Mouse (Mus musculus): ENCODE data around the gene Sez6l2.
A peak's percentile ranks its signal among the peaks of the same experiment; 100 is the strongest.

Gene Sez6l2

GRCm38 (mm10) chr7:127008239-127009019 lies 58.1 kb downstream of the Sez6l2 start:
- DNase-seq (ENCODE audit: low spot score), result peak; percentile 53

- DNase-seq (ENCODE audit: low spot score), result no peak
These were observed 59.1 kb downstream of the Sez6l2 start for GRCm38 (mm10) chr7:127009307-127010085.

GRCm38 (mm10) chr7:127011051-127011450 lies 60.7 kb downstream of the Sez6l2 start:
- no peak for DNase-seq (ENCODE audit: low spot score)

- no peak for DNase-seq (ENCODE audit: low spot score)
These were observed 61.4 kb downstream of the Sez6l2 start for GRCm38 (mm10) chr7:127011717-127012116.

DNA sequence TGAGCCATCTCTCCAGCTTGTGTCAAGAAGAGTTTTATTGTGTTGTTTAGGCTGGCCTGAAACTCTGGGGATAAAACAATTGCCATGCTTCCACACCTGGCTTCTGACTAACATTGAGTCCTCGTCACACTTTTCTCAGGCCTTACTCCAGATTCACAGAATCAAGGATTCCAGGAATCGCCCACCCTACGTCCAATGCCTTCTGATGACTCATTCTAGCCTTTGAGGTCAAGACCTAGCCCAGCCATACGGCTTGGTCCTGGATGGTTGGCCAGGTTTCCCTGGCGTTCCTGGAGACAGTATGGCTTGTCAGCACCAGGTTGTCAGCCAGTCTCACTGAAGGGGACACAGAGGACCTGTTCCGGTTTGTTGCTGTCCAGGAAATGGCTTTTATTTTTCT lies 62.0 kb downstream of the Sez6l2 start:
- no peak for DNase-seq (ENCODE audit: low spot score)

- no peak for DNase-seq (ENCODE audit: low spot score)
These were observed 62.5 kb downstream of the Sez6l2 start for GRCm38 (mm10) chr7:127012845-127013244.

DNA sequence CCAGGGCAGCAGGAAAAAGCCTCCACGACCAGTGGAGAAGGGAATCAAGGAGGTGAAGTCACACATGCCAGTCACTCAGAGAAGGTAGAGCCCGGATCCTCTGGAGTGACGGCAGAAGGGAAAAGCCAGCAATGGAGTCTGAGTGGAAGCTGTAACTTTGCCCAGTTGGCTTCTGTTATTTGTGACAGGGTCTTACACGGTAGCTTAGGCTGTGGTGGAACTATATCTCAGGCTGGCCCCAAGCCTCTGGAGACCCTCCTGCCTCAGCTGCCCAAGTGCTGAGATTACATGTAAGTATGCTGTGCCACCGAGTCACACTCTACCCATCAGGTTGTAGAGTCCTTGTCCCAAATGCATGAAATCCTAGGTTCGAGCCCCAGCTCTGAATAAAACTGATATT lies 63.0 kb downstream of the Sez6l2 start:
- no peak for DNase-seq (ENCODE audit: low spot score)

- no peak for DNase-seq (ENCODE audit: low spot score)
These were observed 64.0 kb downstream of the Sez6l2 start, which contains the start of gene Mvp for GRCm38 (mm10) chr7:127014320-127014719. TSS of gene Mvp (minus strand) at chr7:127014621.

- DNase-seq (ENCODE audit: low spot score), result no peak
These were observed 64.6 kb downstream of the Sez6l2 start for GRCm38 (mm10) chr7:127014993-127015392.

DNA sequence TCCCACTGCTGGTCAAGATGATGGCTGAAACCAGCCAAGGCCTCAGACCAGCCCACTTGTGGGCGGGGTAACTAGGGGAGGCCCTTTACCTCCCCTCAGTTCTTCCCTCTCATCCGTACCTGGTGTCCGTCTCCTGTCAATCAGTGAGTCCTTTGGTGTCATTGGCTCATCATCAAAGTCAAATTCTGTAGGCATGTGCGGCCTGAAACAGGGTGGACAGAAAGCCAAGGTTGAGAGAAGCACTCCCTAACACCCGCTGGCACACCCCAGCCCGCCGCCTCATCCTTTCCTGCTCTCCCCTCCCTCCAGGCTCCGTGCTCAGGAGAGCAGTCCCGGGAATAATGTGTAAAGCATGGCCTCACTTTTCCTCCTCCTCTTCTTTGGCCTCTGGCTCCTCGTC lies 65.7 kb downstream of the Sez6l2 start:
- DNase-seq (ENCODE audit: low spot score), result peak; percentile 38

DNA sequence TGATC lies 65.9 kb downstream of the Sez6l2 start, which contains the start of gene Pagr1b:
Gene Pagr1b, minus strand, starts transcription at position 4 of the 5 bp plus-strand sequence.
- no peak for DNase-seq (ENCODE audit: low spot score)

DNA sequence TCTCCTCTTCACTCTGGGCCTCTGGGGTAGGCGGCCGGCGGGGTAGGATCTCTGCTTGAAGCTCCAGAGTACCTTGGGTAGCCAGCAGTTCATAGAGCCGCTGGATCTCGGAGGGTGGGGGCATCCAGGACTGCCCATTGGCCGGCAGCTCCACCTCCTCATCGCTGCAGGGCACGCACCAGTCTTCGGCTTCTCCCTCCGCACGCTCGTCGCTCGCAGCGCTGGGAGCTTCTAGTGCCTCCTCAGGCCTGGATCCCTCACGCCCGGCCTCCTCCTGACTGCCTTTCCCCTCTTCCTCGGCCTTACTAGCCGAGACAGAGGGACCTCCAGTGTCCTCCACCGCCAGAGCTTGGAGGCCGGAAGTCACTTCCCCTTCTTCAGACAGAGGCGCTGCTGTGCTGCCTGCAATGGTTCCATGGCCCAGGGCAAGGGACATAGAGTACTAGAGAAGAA lies 66.1 kb downstream of the Sez6l2 start:
- DNase-seq (ENCODE audit: low spot score), result no peak

- DNase-seq (ENCODE audit: low spot score), result peak; percentile 100
These were observed 66.9 kb downstream of the Sez6l2 start, which contains the start of gene Pagr1a for GRCm38 (mm10) chr7:127016971-127017949. TSS of gene Pagr1a (minus strand) at chr7:127017352.

DNA sequence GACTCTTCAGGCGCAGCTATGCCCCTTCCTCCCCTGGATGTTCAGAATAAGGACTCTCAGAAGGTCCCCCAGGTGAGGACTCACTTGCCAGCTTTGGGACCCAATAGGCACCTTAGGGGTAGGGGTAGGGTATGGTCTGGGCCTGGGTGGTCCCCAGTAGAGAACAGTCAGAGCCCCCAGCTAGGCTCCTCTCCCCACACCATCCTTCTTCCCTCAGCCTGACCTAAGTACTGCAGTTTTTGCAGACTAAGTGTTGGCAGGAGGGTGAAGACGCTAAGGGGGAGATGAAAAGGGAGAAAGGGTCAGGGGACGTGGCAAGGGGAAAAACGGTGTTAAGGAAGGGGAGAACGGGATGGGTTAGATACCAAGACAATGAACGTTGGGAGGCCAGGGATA lies 67.6 kb downstream of the Sez6l2 start:
- DNase-seq (ENCODE audit: low spot score), result no peak

GRCm38 (mm10) chr7:127018416-127019305 lies 68.3 kb downstream of the Sez6l2 start:
- no peak for DNase-seq (ENCODE audit: low spot score)

DNA sequence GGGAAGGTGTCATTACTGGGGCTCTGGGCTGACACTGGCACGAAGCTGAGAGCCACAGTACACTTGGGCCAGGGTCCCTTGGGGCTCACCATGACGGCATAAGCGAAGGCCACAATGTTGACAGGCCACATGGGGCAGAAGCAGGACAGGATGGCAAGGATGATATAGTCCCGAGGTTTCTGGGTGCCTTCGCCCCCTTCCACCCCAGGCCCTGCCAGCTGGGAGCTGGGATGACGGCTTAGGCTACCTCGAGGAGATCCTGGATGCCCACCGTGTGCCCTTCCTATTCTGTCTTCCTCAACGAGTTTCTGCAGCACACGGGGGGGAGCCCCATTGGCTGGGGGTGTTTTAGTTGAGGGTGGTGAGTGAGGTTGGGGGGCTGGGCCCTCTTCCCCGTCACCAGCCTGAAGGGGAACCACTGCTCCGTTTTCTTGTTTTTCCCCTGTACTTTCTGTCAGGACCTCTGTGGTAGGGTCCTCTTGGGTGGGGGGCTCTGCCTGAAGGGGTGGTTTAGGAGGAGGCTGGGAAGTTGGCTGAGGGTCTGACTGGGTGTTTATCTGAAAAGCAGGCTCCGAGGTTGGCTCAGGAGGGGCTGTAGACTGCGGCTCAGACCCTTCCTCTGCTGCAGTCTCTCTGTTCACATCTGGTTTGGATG lies 69.1 kb downstream of the Sez6l2 start:
- DNase-seq (ENCODE audit: low spot score), result no peak

GRCm38 (mm10) chr7:127020031-127020430 lies 69.7 kb downstream of the Sez6l2 start:
- DNase-seq (ENCODE audit: low spot score), result no peak

Data from retina, embryonic 14.5 days (tissue).